Mouse (Mus musculus) limb, embryonic 14.5 days (tissue): Measurements from ENCODE around the gene Epha2. TPM values are rescaled to one million over a fixed set of nuclear protein-coding genes. Genes with fewer than 3 reads are reported as not detected.

ENCODE experiments used
- ATAC-seq: fragments of 200-750 bp; cut with Nextera tagmentation; 2 replicates; pipeline ENCODE4 v1.8.0; 2017; ENCODE audit warnings: low read depth, moderate number of reproducible peaks, moderate TSS enrichment; ENCODE audit not compliant: low FRiP score
- DNase-seq: peaks from one replicate; pipeline ENCODE4 v3.0.0-alpha.2; 2015; ENCODE audit warnings: low spot score
- H3K27ac ChIP-seq: fragments of 300-500 bp; sonication (generic); replicated peaks from 2 replicates; pipeline ENCODE4 v1.5.1; 2014; ENCODE audit warnings: low read depth, mild to moderate bottlenecking, low read length, moderate library complexity, mixed read lengths
- H3K27me3 ChIP-seq: fragments of 300-500 bp; sonication (generic); 2 replicates; pipeline ENCODE4 v1.6.1; 2014; ENCODE audit warnings: low read length, mixed read lengths; ENCODE audit not compliant: control insufficient read depth, insufficient read depth
- H3K36me3 ChIP-seq: fragments of 300-500 bp; sonication (generic); 2 replicates; pipeline ENCODE4 v1.6.1; 2014; ENCODE audit warnings: mild to moderate bottlenecking, low read length, moderate library complexity, mixed read lengths; ENCODE audit not compliant: control insufficient read depth, insufficient read depth
- H3K4me1 ChIP-seq: fragments of 300-500 bp; sonication (generic); 2 replicates; pipeline ENCODE4 v1.6.1; 2014; ENCODE audit warnings: antibody characterized with exemption, low read length, mixed read lengths; ENCODE audit not compliant: control insufficient read depth, insufficient read depth
- H3K4me2 ChIP-seq: fragments of 300-500 bp; sonication (generic); replicated peaks from 2 replicates; pipeline ENCODE4 v1.6.1; 2014; ENCODE audit warnings: low read depth, mild to moderate bottlenecking, low read length, moderate library complexity; ENCODE audit not compliant: severe bottlenecking
- H3K4me3 ChIP-seq: fragments of 300-500 bp; sonication (generic); replicated peaks from 2 replicates; pipeline ENCODE4 v1.5.1; 2014; ENCODE audit warnings: low read length
- H3K9ac ChIP-seq: fragments of 300-500 bp; sonication (generic); 2 replicates; pipeline ENCODE4 v1.6.1; 2014; ENCODE audit warnings: mild to moderate bottlenecking, low read depth, low read length, moderate library complexity; ENCODE audit not compliant: severe bottlenecking
- H3K9me3 ChIP-seq: fragments of 300-500 bp; sonication (generic); 2 replicates; pipeline ENCODE4 v1.6.1; 2016; ENCODE audit warnings: low read length; ENCODE audit not compliant: control insufficient read depth
- POLR2A ChIP-seq: fragments of 200-500 bp; IDR thresholded peaks from 2 replicates; pipeline ENCODE4 v1.8.0; 2012; ENCODE audit warnings: inconsistent platforms, mild to moderate bottlenecking, moderate library complexity, borderline replicate concordance; ENCODE audit not compliant: insufficient read depth, insufficient read length; ENCODE audit errors: extremely low read depth
- WGBS: fragments of 180-500 bp; shearing (Covaris S2); extraction: QIAGEN DNeasy Blood & Tissue Kit; methylation state at CpG from one replicate; pipeline ENCODE4 v1.1.7; 2014; 5-methylcytosine and 5-hydroxymethylcytosine counted together
- polyA plus RNA-seq, 2 experiments: library from polyadenylated mRNA; depleted of rRNA in 1 of 2; stranded (reverse) in 1 of 2; unstranded in 1 of 2; fragments of >200 nt; fragmentation: Nextera tagmentation in 1 of 2; extraction: Ambion mirVana in 1 of 2; gene quantifications; 2 replicates each; pipeline versions ENCODE4 v1.2.1 to v1.2.3; 2012 to 2014

The Epha2 gene
- polyA plus RNA-seq, 2 experiments: 2.2 to 9.4 TPM

GRCm38 (mm10) chr4:141338853-141339252 is 37.8 kb downstream of the Epha2 start:
- ATAC-seq (no peak), DNase-seq (no peak)
- no peak overlapping the region for H3K4me2 ChIP-seq
- H3K4me1 ChIP-seq: peaks cover 37% of the 10 kb centered on the region
- H3K36me3 ChIP-seq: no peaks in the 10 kb centered on the region
- H3K27ac ChIP-seq: no peak overlapping the region
- TF ChIP-seq POLR2A: no peak
- H3K9me3 ChIP-seq: no peaks in the 10 kb centered on the region
- H3K4me3 ChIP-seq: no peak overlapping the region
- no peaks in the 10 kb centered on the region for H3K27me3 ChIP-seq
- WGBS: 8% methylated on average over 1 of the region's 1 CpGs
- H3K9ac ChIP-seq: no peak overlapping the region

- TF ChIP-seq POLR2A: no peak
- no peak for DNase-seq
- Histone ChIP-seq H3K27ac (no peak overlapping the region), H3K4me3 (no peak overlapping the region), H3K9ac (no peak overlapping the region), H3K4me1 (peaks cover 15% of the 10 kb centered on the region), H3K9me3 (no peaks in the 10 kb centered on the region), H3K27me3 (no peaks in the 10 kb centered on the region), H3K4me2 (no peak overlapping the region), H3K36me3 (no peaks in the 10 kb centered on the region)
- WGBS: 60% methylated on average over 7 of the region's 7 CpGs
- ATAC-seq: no peak
These were observed 40.4 kb downstream of the Epha2 start for GRCm38 (mm10) chr4:141341477-141341876.

GRCm38 (mm10) chr4:141343515-141343914 is 42.5 kb downstream of the Epha2 start:
- Histone ChIP-seq H3K4me3 (no peak overlapping the region), H3K4me2 (no peak overlapping the region), H3K27ac (no peak overlapping the region), H3K4me1 (peaks cover 10% of the 10 kb centered on the region), H3K36me3 (no peaks in the 10 kb centered on the region), H3K27me3 (no peaks in the 10 kb centered on the region), H3K9me3 (no peaks in the 10 kb centered on the region), H3K9ac (no peak overlapping the region)
- no peak for DNase-seq
- 74% methylated on average over 7 of the region's 7 CpGs for WGBS
- no peak for ATAC-seq
- no peak for TF ChIP-seq POLR2A

GRCm38 (mm10) chr4:141345219-141345618 is 44.2 kb downstream of the Epha2 start:
- H3K4me3 ChIP-seq: no peak overlapping the region
- H3K4me1 ChIP-seq: peaks cover 4% of the 10 kb centered on the region; the same call in 1 of the 2 replicates
- 86% methylated on average over 12 of the region's 12 CpGs for WGBS
- no peak overlapping the region for H3K27ac ChIP-seq
- DNase-seq (no peak), ATAC-seq (no peak)
- H3K27me3 ChIP-seq: no peaks in the 10 kb centered on the region
- H3K9ac ChIP-seq: no peak overlapping the region
- H3K9me3 ChIP-seq: no peaks in the 10 kb centered on the region
- no peak for TF ChIP-seq POLR2A
- no peaks in the 10 kb centered on the region for H3K36me3 ChIP-seq
- no peak overlapping the region for H3K4me2 ChIP-seq

- no peak overlapping the region for H3K27ac ChIP-seq
- TF ChIP-seq POLR2A: no peak
- H3K4me2 ChIP-seq: no peak overlapping the region
- peaks cover 4% of the 10 kb centered on the region; the same call in 1 of the 2 replicates for H3K4me1 ChIP-seq
- no peak overlapping the region for H3K9ac ChIP-seq
- 54% methylated on average over 8 of the region's 8 CpGs for WGBS
- DNase-seq (no peak), ATAC-seq (no peak)
- no peak overlapping the region for H3K4me3 ChIP-seq
- H3K9me3 ChIP-seq: no peaks in the 10 kb centered on the region
- H3K36me3 ChIP-seq: no peaks in the 10 kb centered on the region
- H3K27me3 ChIP-seq: no peaks in the 10 kb centered on the region
These were observed 46.3 kb downstream of the Epha2 start for GRCm38 (mm10) chr4:141347365-141347797.

- WGBS: 64% methylated on average over 11 of the region's 11 CpGs
- Histone ChIP-seq H3K4me1 (peaks cover 4% of the 10 kb centered on the region; the same call in 1 of the 2 replicates), H3K27me3 (no peaks in the 10 kb centered on the region), H3K9me3 (no peaks in the 10 kb centered on the region), H3K36me3 (no peaks in the 10 kb centered on the region), H3K27ac (no peak overlapping the region), H3K9ac (no peak overlapping the region), H3K4me3 (no peak overlapping the region), H3K4me2 (no peak overlapping the region)
- DNase-seq (no peak), ATAC-seq (no peak)
- no peak for TF ChIP-seq POLR2A
These were observed 47.6 kb downstream of the Epha2 start for GRCm38 (mm10) chr4:141348616-141349015.
